Mouse (Mus musculus): ENCODE measurements around the gene 9630041A04Rik. TPM values are rescaled to one million over a fixed set of nuclear protein-coding genes. Genes with fewer than 3 reads are reported as not detected.

The 9630041A04Rik gene
- polyA plus RNA-seq (2012; rRNA removed) = not detected in 2 replicates

GRCm38 (mm10) chr9:101861596-101862471 lies at the start of gene 9630041A04Rik:
Gene 9630041A04Rik, plus strand, starts transcription at chr9:101861841.

